Mouse (Mus musculus) v-Abl transformed pro-B cells (cell line): ENCODE results near the gene Hectd2.

Experiments used
- in situ Hi-C, 2 experiments: fragments of 400-800 bp; cut with MboI; formaldehyde crosslinking; loops; one replicate each; pipeline ENCODE4 v1.15.1; 2025; ENCODE audit not compliant: unreplicated experiment in 2 of 2

Hectd2 gene

DNA sequence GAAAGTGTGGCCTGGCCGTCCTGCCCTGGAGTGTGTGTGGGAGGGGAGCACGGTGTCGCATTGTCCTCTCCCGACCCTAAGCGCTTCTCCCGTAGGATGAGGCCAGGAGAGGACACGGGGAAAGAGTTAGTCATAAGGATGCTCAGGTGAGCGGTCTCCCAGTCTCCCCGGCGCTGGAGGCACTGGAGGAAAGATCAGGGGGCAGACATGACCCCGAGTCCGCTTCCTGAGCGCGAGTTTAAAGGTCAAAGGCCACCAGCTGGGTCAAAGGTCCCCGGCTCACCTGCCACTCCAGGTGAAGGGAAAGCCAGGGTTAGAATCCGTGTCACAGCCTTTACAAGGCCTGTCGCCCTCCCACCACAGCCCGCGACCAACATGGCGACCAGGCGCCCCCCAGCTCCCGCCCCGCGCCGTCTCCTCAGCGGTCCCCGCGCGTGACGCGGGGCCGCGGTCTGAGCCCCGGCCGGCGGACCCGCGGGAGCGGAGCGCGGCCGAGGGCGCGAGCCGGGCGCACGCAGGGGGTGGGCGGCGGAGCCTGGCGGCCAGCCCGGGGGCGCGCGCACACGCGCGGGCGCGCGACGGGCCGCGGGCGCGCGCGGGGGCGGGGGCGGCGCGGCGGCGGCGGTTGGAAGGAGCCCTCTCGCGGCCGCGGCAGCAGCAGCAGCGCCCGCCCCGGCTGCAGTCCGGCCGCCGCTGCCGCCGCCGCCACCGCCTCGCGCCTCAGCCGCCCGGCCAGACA, at the start of gene Hectd2:
Gene Hectd2, plus strand, starts transcription at position 594 of the 739 bp plus-strand sequence.
- in situ Hi-C loops, result no loop called here

- in situ Hi-C loops, result no loop called here
Observed at GRCm38 (mm10) chr19:36504716-36505115, 49.7 kb upstream of the Hectd2 start.

GRCm38 (mm10) chr19:36511305-36511704, 43.1 kb upstream of the Hectd2 start:
- in situ Hi-C loops, result no loop called here

DNA sequence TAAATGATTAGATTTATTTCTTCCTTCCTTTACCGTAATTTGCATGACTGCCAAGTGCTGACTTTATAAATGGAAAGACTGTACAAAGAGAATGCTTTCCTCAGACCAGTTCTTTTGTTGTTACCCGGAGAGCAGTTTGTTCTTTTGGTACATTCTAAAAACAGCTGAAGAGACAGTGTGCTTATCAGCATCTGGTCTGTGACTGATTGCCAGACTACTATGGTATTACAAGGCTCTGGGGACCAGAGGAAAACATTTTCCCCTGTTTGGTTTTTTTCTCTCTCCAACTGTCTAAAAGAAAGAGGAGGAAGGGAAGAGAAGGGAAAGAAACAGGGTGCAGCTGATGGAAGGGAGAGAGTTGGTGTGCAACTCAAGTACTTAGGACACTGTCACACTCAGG, 36.0 kb upstream of the Hectd2 start:
- in situ Hi-C loops, result no loop called here

GRCm38 (mm10) chr19:36521568-36521967, 32.9 kb upstream of the Hectd2 start:
- in situ Hi-C loops, result no loop called here

DNA sequence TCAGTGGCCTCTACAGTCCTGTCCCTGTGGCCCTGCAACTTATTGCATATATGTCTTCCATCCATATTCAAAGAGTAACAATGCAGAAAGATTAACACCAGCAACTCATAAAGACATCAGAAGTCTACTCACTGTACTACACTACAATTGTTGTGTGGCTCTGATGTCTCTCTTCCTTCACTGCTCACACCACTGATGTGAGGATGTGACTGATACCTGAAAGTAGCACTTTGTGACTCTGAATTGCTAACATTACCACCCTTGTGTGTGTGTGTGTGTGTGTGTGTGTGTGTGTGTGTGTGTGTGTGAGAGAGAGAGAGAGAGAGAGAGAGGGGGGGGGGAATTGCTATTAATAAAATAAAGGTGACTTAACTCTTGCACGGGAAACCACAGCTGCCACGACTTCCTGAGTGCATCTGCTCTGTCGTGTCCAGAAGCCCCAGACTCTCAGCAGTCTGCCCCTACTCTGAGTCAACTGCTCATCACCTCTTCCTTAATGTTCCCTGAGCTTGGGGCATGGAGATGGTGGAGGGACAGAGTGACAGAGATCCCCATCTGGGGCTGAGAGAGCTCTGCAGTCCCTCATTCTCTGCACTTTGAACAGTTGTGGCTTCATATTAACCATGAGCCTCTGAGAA, 31.8 kb upstream of the Hectd2 start:
- in situ Hi-C loops, result no loop called here

DNA sequence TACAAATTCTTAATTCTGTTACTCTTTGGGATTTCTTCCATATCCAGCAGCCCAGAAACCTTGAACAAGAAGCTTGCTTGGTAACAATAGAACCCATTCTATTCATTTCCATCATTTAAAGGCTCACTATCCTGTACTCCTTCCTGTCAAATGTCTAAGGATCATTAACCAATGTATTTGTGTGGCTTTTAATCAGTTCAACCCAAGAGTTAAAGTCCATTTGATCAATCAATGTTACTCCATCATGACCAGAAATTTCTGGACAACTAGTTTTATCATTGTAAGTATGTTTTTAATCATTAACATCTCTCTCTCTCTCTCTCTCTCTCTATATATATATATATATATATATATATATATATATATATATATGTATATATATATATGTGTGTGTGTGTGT, 29.4 kb upstream of the Hectd2 start:
- in situ Hi-C loops, result loop anchor here in 1 of 2 experiments (25.0 kb wide), 1 partner anchor 387 kb away; the partner anchor contains the start of gene Fgfbp3

- in situ Hi-C loops, result loop anchor here in 1 of 2 experiments (25.0 kb wide), 1 partner anchor 379 kb away; the partner anchor contains the start of gene Fgfbp3
Observed at GRCm38 (mm10) chr19:36533082-36533481, 21.4 kb upstream of the Hectd2 start.

DNA sequence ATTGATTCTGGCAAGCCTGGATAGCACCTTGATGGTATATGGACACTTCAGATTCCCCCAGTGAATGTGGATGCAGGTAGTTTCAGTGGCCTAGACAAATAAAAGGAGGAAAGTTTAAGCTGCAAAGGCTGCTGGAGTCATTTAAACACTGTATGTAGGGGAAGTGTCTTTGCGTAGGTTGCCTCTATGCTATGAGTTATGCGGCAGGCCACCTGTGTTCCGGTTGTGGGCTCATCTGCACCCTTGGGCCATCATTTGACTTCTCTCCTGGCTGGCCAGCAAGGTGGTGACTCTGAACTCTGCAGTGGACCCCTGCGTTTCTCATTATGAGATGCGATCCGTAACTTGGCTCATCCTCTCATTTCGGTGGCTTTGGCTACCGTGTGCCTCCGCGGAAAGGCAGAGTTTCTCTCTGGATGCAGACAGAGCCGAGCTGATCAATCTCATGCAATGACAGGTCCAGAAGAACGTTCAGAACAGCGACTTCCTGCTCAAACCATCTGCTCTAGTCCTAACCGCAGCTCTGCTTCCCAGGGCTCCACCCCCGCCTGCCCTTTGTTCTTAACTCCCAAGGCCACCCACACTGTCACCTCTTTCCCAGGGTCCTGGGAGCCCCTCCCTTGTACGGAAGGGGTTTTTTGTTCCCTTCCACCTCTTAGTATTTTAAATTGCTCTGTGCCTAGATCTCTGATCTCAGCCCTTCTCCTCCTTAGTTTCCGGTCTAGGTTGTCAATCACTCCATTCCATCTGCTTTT, 20.3 kb upstream of the Hectd2 start:
- in situ Hi-C loops, result loop anchor here in 1 of 2 experiments (25.0 kb wide), 1 partner anchor 378 kb away; the partner anchor contains the start of gene Fgfbp3

DNA sequence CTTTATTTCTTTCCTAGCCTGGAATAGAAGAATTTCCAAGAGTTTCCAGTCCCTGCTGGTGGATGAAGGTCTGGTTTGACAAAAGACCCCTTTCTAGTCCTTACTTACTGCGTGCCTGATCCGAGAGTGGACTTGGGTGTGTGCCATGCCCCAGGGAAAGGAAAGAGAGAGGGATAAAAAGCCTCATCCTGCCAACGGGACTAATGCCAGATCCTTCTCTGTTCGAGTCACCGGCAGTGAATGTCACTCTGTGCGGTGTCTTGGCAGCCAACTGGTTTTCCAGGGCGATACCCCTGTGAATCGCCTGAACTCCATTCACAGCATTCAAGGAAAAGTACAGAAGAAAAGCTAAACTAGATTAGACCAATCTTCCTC, 19.7 kb upstream of the Hectd2 start:
- in situ Hi-C loops, result loop anchor here in 1 of 2 experiments (25.0 kb wide), 1 partner anchor 378 kb away; the partner anchor contains the start of gene Fgfbp3

- in situ Hi-C loops, result loop anchor here in 1 of 2 experiments (25.0 kb wide), 1 partner anchor 377 kb away; the partner anchor contains the start of gene Fgfbp3
Observed at GRCm38 (mm10) chr19:36535186-36535585, 19.3 kb upstream of the Hectd2 start.

- in situ Hi-C loops, result loop anchor here in 1 of 2 experiments (25.0 kb wide), 1 partner anchor 376 kb away; the partner anchor contains the start of gene Fgfbp3
Observed at GRCm38 (mm10) chr19:36535878-36536277, 18.6 kb upstream of the Hectd2 start.

DNA sequence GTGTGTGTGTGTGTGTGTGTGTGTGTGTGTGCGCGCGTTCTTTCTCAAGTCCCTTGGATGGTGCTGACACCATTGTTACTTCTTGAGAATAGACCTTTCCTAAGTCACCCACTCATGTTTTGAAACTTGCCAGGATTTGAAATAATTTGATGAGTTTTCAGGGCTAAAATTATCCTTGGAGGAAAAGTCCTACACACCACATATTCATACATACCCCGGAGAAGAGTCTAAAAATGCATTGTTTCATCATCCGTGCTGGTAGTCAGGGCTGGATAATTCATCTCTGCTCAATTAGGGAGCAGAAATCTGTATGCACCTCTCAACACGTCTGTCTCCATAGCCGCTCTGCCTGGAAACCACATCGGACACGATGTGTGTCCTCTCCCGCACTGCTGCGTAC, 17.5 kb upstream of the Hectd2 start:
- in situ Hi-C loops, result loop anchor here in 1 of 2 experiments (25.0 kb wide), 1 partner anchor 375 kb away; the partner anchor contains the start of gene Fgfbp3

GRCm38 (mm10) chr19:36538528-36538927, 15.9 kb upstream of the Hectd2 start:
- in situ Hi-C loops, result loop anchor here in 1 of 2 experiments (25.0 kb wide), 1 partner anchor 374 kb away; the partner anchor contains the start of gene Fgfbp3

DNA sequence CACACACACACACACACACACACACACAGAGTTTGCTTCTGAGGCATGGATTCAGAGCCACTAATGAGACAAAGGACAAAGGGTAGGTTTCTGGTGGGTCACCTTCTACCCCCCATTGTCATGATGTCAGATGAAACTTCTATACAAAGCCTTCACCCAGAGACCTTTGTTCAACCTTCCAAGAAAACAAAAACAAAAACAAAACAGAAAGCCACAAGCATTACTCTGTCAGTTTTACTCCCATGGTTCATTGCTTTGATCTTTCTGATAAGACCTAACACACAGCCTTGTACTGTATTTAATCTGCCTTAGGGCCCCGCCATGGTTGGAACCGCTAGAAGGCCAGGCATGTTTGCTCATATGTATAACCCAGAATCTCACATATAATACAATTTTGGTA, 15.1 kb upstream of the Hectd2 start:
- in situ Hi-C loops, result loop anchor here in 1 of 2 experiments (25.0 kb wide), 1 partner anchor 373 kb away; the partner anchor contains the start of gene Fgfbp3

GRCm38 (mm10) chr19:36540012-36540606, 14.3 kb upstream of the Hectd2 start:
- in situ Hi-C loops, result loop anchor here (10.0 to 25.0 kb wide), 2 partner anchors 372 to 385 kb away; partner anchors contain the start of genes Btaf1 (in 1 of the 2) and Fgfbp3 (in 1 of the 2)

DNA sequence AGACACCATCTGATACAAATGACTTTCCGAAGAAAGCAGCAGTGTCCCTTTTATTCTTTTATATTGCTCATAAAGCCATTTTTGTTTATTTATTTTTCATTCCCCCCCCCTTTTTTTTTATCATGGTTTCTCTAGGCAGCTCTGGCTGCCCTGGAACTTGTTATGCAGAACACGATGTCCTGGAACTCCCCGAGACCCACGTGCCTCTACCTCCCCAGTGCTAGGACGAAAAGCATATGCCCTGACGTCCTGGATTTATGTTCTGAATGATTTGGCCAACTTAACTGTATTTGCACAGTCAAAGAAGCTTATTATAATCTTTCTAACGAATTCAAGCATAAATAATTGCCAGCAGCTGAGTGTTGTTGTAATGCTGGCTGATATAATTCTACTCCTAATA, 13.7 kb upstream of the Hectd2 start:
- in situ Hi-C loops, result loop anchor here (10.0 to 25.0 kb wide), 2 partner anchors 372 to 384 kb away; partner anchors contain the start of genes Btaf1 (in 1 of the 2) and Fgfbp3 (in 1 of the 2)

GRCm38 (mm10) chr19:36553561-36554045, 836 bp upstream of the Hectd2 start:
- in situ Hi-C loops, result no loop called here

- in situ Hi-C loops, result no loop called here
Observed at GRCm38 (mm10) chr19:36554785-36555595, 551 bp downstream of the Hectd2 start.
